In the genomic region with DNA sequence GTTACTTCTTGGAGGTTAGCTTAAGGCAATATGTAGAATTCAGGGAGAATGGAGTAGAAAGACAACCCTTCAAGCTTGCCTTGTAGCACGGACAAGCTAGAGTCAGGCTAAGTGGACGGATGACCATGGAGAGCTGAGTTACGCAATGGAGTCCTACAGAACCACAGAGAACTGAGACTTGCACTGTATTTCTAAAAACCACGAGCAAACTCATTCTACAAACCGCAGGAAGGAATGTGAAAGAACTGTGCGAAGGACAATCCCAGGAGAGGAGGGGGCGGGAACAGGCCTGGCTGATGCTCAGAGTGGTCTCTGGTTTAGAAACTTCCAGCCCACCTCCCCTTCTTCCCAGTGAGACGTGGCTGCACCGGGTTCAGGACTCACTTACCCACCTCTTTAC, we compare ENCODE assay signal across 21 mouse cellular contexts.
DNase-seq lines count a peak whose midpoint lies in the region; ATAC-seq lines count a peak whose summit lies in the region.
"Had no signal": no experiment of that assay in that cellular context is flagged by ENCODE, and none has a peak within 500 bp of the region (broad histone marks: within the 10 kb centered on the region; RNA-seq: fewer than 3 reads in every experiment).

No protein-coding gene starts in this region.

- H3K27ac ChIP-seq in forebrain, embryonic 11.5 days (ENCODE audit: low read depth, low read length): no peak overlapping the region
- H3K27ac ChIP-seq in forebrain, embryonic 16.5 days (ENCODE audit: low read length): no peak overlapping the region
- peak overlapping the region; percentile 87 for H3K27ac ChIP-seq in embryonic facial prominence, embryonic 14.5 days (replicated peaks; ENCODE audit: low read depth, low read length)
- H3K27ac ChIP-seq in limb, embryonic 13.5 days: peak overlapping the region; percentile 56
- H3K27ac ChIP-seq: heart, embryonic 13.5 days had no signal

- no peaks in the 10 kb centered on the region for H3K36me3 ChIP-seq in forebrain, embryonic 11.5 days (ENCODE audit: control insufficient read depth, insufficient read depth, low read length)
- no peaks in the 10 kb centered on the region for H3K36me3 ChIP-seq in forebrain, embryonic 16.5 days (ENCODE audit: control insufficient read depth, insufficient read depth)
- peaks cover 76% of the 10 kb centered on the region for H3K36me3 ChIP-seq in embryonic facial prominence, embryonic 14.5 days (ENCODE audit: control insufficient read depth, insufficient read depth, low read length)
- peaks cover 92% of the 10 kb centered on the region for H3K36me3 ChIP-seq in limb, embryonic 13.5 days

- H3K9me3 ChIP-seq in forebrain, embryonic 11.5 days (ENCODE audit: control insufficient read depth, low read length): no peaks in the 10 kb centered on the region
- H3K9me3 ChIP-seq in forebrain, embryonic 16.5 days (ENCODE audit: control insufficient read depth, low read length): no peaks in the 10 kb centered on the region
- H3K9me3 ChIP-seq in embryonic facial prominence, embryonic 14.5 days (ENCODE audit: control insufficient read depth, low read length): no peaks in the 10 kb centered on the region
- no peaks in the 10 kb centered on the region for H3K9me3 ChIP-seq in limb, embryonic 13.5 days
- H3K9me3 ChIP-seq: heart, embryonic 13.5 days had no signal

- H3K27me3 ChIP-seq in forebrain, embryonic 11.5 days (ENCODE audit: control insufficient read depth, insufficient read depth, low read length): no peaks in the 10 kb centered on the region
- H3K27me3 ChIP-seq in forebrain, embryonic 16.5 days (replicated peaks; ENCODE audit: control insufficient read depth, insufficient read depth, low read length): no peaks in the 10 kb centered on the region
- H3K27me3 ChIP-seq in embryonic facial prominence, embryonic 14.5 days (replicated peaks; ENCODE audit: control insufficient read depth, insufficient read depth, low read length): no peaks in the 10 kb centered on the region
- no peaks in the 10 kb centered on the region for H3K27me3 ChIP-seq in limb, embryonic 13.5 days
- H3K27me3 ChIP-seq: heart, embryonic 13.5 days had no signal

- no peaks in the 10 kb centered on the region for H3K4me1 ChIP-seq in forebrain, embryonic 11.5 days (replicated peaks; ENCODE audit: control insufficient read depth, insufficient read depth, low read length)
- H3K4me1 ChIP-seq in forebrain, embryonic 16.5 days (replicated peaks; ENCODE audit: control insufficient read depth, insufficient read depth, low read length): peaks cover 6% of the 10 kb centered on the region; the same call in 1 of the 2 replicates
- H3K4me1 ChIP-seq in embryonic facial prominence, embryonic 14.5 days (ENCODE audit: control insufficient read depth, insufficient read depth, low read length): peaks cover 30% of the 10 kb centered on the region
- H3K4me1 ChIP-seq in limb, embryonic 13.5 days: peaks cover 28% of the 10 kb centered on the region

- no peak overlapping the region for H3K4me2 ChIP-seq in forebrain, embryonic 11.5 days (ENCODE audit: low read depth, low read length, severe bottlenecking)
- no peak overlapping the region for H3K4me2 ChIP-seq in forebrain, embryonic 16.5 days (ENCODE audit: low read length)
- H3K4me2 ChIP-seq in embryonic facial prominence, embryonic 14.5 days (ENCODE audit: low read depth, low read length): no peak overlapping the region
- no peak overlapping the region for H3K4me2 ChIP-seq in limb, embryonic 13.5 days (replicated peaks)
- H3K4me2 ChIP-seq: heart, embryonic 13.5 days had no signal

- no peak for ATAC-seq in forebrain, embryonic 11.5 days (replicated peaks; ENCODE audit: low FRiP score)
- ATAC-seq in forebrain, embryonic 16.5 days: no peak
- peak; percentile 35; the same call in 1 of the 2 replicates for ATAC-seq in embryonic facial prominence, embryonic 14.5 days (ENCODE audit: low read depth)
- ATAC-seq in limb, embryonic 13.5 days (ENCODE audit: low FRiP score, low read depth): no peak
- no peak for ATAC-seq in inflammation-experienced regulatory T-cells, adult 6 months
- ATAC-seq: activated CD4-positive, CD25-positive, alpha-beta regulatory T cell, adult 4 months; forebrain, embryonic 14.5 days; hindbrain, embryonic 16.5 days; lung, postnatal 0 days had no signal

- no peak overlapping the region for H3K9ac ChIP-seq in forebrain, embryonic 11.5 days (ENCODE audit: low read length)
- no peak overlapping the region for H3K9ac ChIP-seq in forebrain, embryonic 16.5 days (replicated peaks; ENCODE audit: low read depth, low read length)
- H3K9ac ChIP-seq in embryonic facial prominence, embryonic 14.5 days (ENCODE audit: low read depth, low read length): no peak overlapping the region
- H3K9ac ChIP-seq in limb, embryonic 13.5 days: no peak overlapping the region
- H3K9ac ChIP-seq: heart, embryonic 13.5 days had no signal

- WGBS in forebrain, embryonic 11.5 days: 87% methylated on average over 9 of the region's 9 CpGs
- WGBS in forebrain, embryonic 16.5 days: 93% methylated on average over 9 of the region's 9 CpGs
- WGBS in embryonic facial prominence, embryonic 14.5 days: 48% methylated on average over 9 of the region's 9 CpGs
- 68% methylated on average over 9 of the region's 9 CpGs for WGBS in limb, embryonic 13.5 days

- peak; percentile 39 for DNase-seq in forebrain, embryonic 11.5 days (ENCODE audit: low spot score)
- DNase-seq in 3T3-L1 (ENCODE audit: low read depth, low spot score) (peak; percentile 75), liver (no peak)
- DNase-seq in embryonic facial prominence, embryonic 14.5 days (ENCODE audit: low spot score): peak; percentile 78
- no peak for DNase-seq in urinary bladder, postnatal 25 days (ENCODE audit: low spot score)
- DNase-seq: adrenal gland, postnatal 10 days; cerebellum, adult 9-10 months; heart, adult 18-20 months; heart, postnatal 36 days; kidney, postnatal 10 days; layer of hippocampus, postnatal 36 days; midbrain, embryonic 14.5 days; thymus, postnatal 36 days had no signal

- H3K4me3 ChIP-seq in forebrain, embryonic 11.5 days (ENCODE audit: low read depth, low read length): no peak overlapping the region
- no peak overlapping the region for H3K4me3 ChIP-seq in forebrain, embryonic 16.5 days (replicated peaks; ENCODE audit: low read length)
- H3K4me3 ChIP-seq in embryonic facial prominence, embryonic 14.5 days (ENCODE audit: low read depth, low read length): no peak overlapping the region
- H3K4me3 ChIP-seq in limb, embryonic 13.5 days: no peak overlapping the region
- H3K4me3 ChIP-seq: heart, embryonic 13.5 days had no signal

Comparison
In these comparisons a context has a peak if more than half of its experiments do, and no peak if none do; other contexts are left out.
1. DNase-seq: peak in forebrain, embryonic 11.5 days (single experiment), 3T3-L1 (single experiment) and embryonic facial prominence, embryonic 14.5 days (single experiment); none in urinary bladder, postnatal 25 days (single experiment) and liver (single experiment).
2. H3K27ac ChIP-seq: peak in embryonic facial prominence, embryonic 14.5 days (single experiment) and limb, embryonic 13.5 days (single experiment); none in forebrain, embryonic 11.5 days (single experiment) and forebrain, embryonic 16.5 days (single experiment).